Mouse (Mus musculus): ENCODE results near the gene Npepps.
"Not testable (repeated sequence)": the region's sequence is repeated elsewhere in the genome, so short reads cannot be mapped to it uniquely, and the experiment has no call there.

Npepps gene

DNA sequence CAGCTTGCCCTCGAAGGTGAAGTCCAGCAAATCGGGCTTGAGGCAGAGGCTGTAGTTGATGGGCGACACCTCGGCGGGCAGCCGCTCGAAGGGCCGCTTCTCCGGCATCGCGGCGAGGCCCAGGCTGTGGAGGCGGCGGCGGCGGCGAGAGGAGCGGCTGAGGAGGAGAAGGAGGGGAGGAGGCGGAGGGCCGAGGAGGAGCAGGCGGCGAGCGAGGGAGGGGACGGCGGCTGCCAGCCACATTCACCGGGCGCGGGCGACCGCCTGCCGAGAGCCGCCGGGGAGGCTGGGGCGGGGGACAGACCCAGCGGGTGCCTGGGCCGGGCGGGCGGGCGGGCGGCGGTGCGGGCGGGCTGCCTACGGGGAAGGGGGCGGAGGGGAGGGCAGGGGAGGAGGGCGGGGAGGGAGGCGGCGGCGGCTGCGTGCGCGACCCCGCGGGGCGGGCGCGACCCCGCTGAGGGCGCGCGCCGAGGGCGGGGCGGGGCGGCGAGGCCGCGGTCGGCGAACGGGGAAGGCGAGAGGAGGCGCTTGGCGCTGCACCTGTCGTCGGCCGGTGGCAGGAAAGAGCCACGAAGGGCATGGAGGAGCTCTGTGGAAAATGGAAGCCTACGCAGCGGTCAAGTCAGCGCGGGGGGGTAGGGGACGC, at the start of gene Npepps:
Gene Npepps, minus strand, starts transcription at position 423 of the 646 bp plus-strand sequence.
- DNase-seq (ENCODE audit: low read depth, low spot score) = peak; percentile 54

DNA sequence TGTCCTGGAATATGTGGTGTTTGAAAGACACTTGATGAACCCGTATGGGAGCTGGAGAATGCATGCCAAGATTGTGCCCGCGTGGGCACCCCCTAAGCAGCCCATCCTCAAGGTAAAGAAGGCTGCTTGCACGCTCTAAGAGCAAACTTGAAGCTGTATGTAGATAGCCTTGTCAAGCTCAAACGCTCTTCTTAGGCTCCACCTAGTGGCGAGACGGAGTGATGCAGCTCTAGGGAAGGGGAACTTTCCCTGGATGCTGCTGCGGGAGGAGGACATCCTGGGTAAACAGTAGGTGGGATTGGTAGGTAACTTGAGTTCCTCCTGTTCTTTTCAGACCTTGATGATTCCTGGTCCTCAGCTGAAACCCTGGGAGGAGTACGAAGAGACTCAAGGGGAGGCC, 47.7 kb upstream of the Npepps start:
- peak; percentile 59 for DNase-seq (ENCODE audit: low read depth, low spot score)

DNA sequence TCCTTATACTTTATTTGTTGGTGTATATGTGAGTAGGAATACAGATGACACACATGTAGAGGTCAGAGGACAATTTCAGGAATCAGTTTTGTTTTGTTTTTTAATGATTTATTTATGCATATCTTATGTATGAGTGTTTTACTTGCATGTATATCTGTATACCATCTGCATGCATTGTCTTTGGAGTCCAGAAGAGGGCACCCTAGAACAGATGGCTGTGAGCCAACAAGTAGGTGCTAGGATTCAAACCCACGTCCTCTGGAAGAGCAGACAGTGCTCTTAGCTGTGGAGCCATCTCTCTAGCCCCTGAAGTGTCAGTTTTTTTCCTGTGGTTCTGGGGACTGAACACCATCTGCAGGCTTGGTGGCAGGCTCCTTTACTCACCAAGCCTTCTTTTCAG, 44.8 kb upstream of the Npepps start:
- DNase-seq (ENCODE audit: low read depth, low spot score) = no peak

DNA sequence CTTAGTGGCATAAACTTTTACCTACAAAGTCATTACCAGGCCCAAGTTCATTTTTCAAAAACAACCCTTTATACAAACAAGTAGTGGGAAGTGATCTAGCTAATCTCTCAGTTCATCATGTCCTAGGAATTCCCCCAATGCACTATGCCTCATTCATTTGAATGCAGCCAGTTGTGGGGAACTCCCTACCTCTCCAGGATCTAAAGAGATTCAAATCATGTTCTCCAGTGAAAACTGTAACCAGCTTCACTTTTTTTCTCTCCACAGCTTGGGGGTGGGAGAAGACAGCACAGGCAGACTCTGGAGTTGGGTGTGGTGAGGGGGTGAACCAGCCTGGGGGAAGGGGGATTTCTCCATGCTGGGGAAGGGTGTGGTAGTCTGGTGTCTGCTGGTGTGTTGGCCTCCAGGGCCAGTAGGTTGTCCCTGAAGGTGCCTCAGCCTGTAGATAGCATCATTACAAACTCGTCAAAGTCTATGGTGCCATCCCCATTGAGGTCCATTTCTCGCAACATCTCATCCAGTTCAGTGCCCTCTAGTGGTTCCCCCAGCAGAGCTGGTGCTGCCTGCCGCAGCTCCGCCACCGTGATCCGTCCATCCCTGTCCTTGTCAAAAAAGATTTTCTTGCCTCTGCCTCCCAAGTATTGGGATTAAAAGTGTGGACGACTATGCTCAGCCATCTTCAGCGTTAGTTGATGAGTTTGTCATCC, 41.6 kb upstream of the Npepps start:
- DNase-seq (ENCODE audit: low read depth, low spot score) = not testable (repeated sequence)

DNA sequence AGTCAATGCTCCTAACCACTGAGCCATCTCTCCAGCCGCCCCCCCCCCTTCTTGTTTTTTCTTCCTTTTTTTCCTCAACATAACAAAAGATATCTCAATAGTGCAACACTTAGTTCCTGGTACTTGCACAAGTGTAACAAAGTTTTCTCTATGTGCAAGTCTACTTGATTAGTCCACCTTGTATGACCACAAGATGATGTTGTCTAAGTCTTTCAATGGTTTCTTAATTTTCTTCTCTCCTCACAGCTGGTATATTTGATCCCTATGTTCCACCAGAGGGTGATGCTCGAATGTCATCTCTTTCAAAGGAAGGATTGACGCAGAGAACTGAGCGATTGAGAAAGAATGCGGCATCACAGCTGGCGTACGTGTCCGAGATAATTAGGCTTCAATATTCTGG, 40.8 kb upstream of the Npepps start:
- no peak for DNase-seq (ENCODE audit: low read depth, low spot score)

DNA sequence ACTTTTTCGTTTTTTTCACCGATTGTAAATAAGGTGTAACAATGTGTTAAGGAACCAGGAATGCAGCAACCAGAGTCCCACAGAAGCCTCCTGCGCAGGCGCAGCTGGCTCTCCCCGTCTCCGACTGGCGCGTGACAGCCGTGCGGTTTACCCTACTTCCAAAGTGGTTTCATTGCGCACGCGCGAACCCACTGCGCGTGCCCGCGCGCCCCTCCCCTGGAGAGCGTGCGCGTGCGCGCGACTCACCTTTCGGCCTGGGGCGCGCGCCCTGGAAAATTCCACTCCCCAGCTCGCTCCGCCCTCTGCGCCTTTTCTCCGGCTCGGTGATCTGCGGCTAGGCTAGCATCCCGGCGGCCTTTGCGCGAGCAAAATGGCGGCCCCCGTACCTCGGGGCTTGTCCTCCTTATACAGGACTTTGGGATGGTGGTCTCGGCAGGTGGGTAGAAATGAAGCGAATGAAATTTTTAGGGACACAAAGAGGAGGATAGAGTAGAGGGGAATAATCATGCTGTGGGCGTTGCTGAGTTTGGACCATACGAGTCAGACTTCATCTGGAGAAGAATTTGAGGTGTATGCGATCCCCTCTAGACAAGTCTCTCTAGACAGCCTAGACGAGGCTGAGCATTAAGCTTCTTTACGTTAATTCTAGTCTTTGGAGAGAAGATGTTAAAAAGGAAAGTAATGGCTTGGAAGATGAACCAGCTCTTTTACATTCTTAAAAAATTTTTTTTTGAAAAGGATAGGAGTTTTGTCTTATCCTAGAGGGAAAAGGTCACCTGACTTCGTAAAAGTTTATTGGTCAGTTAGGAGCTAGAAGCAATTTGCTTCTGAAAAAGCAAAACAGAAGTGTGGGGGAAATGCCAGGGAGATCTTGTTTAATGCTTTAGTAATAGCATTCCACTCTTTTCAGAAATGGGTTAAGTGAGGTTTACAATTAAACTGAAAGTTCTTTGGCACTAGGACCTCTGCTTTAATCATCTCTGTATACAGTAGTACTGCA, 35.4 kb upstream of the Npepps start, which contains the start of gene Mrpl45:
Gene Mrpl45, plus strand, starts transcription at position 213 of the 1,000 bp plus-strand sequence.
- DNase-seq (ENCODE audit: low read depth, low spot score) = peak; percentile 100

DNA sequence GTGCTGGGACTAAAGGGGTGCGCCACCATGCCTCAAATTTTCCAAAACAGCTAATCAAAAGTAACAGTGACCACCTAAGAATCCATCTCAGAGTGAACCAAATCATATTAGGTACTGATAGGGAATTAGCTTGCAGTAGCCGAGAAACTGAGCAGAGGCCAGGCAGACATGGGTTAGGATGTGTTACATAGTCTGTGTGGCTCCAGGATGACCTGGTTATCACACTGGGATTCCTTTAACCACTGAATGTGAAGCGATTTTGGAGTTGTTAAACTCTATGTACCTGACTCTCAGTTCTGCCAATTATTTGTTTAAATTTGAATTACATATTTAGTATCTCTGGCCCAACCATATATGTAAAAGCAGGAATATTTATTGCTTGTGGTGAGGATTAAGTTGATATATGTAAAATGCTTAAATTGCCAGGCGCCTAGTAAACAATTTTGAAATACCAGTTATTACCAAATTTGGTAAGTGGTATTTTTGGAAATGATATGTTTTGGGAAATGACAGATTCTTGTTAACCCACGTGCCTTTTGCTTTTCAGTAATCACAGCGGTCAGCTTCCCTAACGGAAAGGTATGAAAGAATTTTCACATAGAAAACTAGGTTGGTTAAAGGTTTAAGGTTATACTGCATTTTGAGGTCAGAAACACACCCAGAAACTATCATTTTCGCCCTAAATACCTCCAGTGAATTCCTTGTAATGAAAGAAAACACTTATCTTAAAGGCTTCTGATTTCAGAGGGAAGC, 34.5 kb upstream of the Npepps start:
- no peak for DNase-seq (ENCODE audit: low read depth, low spot score)

DNA sequence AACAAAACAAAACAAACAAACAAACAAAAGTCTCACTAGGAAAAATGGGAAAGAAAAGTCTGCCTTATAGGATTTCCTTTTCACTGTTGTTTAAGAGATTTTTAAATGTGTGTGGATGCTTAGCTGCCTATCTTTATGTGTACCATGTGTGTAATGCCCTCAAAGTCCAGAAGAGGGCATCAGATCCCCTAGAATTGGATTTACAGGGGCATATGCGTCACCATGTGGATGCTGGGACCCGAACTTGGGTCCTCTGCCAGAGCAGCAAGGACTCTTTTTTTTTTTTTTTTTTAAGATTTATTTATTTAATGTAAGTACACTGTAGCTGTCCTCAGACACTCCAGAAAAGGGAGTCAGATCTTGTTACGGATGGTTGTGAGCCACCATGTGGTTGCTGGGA, 33.7 kb upstream of the Npepps start:
- DNase-seq (ENCODE audit: low read depth, low spot score) = no peak

DNA sequence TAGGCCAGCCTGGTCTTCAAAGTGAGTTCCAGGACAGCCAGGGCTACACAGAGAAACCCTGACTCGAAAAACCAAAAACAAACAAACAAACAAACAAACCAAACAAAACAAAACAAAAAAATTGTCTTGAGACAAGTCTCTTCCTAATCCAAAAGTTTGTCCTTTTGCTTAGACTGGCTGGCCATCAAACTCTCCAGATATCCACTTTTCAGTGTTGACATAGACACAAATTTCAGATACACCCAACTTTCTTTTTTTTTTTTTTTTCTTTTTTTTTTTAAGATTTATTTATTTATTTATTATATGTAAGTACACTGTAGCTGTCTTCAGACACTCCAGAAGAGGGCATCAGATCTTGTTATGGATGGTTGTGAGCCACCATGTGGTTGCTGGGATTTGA, 32.4 kb upstream of the Npepps start:
- DNase-seq (ENCODE audit: low read depth, low spot score) = not testable (repeated sequence)

DNA sequence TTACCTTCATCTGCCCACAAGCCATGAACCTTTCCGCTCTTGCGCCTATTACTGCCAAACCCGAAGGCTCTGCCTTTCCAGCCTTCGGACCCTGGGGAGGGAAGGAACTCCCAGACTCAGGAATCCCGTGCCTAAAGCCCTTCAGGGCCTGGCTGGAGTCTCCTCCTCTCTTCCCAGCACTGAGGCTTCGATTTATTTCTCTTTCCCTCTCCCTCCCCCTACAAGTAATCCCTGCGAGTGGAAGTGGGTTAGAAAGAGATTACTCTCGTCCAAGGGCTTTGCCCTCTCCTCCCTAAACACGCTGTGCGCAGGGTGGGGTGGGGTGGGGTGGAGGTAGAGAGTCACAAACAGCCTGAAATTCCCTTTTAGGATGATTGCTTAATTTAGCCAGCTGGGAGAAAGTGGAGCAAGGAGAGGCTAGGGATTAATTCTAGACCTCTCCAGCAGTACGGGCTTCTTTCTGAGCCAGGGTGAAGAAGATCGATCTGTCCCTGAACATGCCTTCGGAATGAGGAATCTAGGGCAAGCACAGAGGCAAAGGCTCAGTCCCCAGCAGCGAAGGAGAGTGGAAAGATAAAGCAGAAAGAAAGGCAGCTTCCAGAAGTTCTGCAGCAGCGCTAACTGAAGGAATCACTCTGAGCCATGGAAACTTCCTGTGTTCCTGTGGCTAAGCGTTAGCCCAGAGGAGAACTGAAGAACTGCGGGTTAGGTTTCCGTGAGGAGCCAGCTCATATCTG, 30.6 kb upstream of the Npepps start:
- peak; percentile 34 for DNase-seq (ENCODE audit: low read depth, low spot score)

DNA sequence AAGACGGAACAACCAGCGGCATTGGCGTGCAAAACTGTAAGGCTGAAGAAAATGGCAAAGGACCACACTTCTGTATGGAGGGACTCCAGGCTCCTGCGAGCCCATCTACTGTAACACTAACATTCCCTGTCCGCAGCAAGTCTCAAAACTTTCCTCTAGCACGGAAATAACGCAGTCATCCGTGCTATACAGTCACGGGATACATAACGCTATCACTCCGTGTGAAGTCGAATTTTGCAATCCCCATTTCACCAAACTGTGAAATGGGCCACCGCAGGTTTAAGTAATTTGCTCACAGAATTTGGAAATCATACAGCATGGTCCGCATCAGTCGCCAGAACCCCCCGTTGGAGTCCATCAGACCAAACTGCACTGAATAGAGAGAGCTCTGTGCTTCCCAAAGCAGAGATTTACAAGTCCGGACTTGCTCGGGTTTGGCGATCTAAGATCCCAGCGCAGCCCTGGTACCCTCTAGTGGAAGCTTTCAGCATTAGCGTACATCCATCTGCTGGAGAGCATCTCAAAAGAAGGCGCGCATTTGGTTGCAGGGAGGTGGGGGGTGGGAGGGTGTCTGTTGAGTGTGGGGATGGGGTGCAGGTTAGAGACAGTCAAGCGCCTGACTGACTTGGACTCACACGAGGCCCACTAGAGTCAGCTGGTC, 29.6 kb upstream of the Npepps start:
- peak; percentile 70 for DNase-seq (ENCODE audit: low read depth, low spot score)

DNA sequence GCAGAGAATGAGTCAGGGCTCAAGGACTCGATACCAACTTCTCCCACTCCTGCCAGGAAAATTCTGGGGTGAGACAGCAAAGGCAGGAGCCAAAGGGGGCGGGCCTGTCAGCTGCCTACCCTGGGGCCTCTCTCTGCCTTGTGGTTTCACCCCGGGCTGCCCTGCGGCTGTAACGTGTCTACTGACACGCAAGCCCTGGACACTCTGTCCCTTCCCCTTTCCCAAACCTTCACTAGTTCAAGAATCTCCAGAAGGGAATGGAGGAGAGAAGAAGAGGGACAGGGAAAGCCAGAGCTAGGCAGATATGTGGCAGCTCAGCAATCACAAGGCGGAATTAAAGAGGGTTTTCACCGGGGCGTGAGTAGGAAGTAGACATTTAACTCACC, 29.0 kb upstream of the Npepps start:
- no peak for DNase-seq (ENCODE audit: low read depth, low spot score)

DNA sequence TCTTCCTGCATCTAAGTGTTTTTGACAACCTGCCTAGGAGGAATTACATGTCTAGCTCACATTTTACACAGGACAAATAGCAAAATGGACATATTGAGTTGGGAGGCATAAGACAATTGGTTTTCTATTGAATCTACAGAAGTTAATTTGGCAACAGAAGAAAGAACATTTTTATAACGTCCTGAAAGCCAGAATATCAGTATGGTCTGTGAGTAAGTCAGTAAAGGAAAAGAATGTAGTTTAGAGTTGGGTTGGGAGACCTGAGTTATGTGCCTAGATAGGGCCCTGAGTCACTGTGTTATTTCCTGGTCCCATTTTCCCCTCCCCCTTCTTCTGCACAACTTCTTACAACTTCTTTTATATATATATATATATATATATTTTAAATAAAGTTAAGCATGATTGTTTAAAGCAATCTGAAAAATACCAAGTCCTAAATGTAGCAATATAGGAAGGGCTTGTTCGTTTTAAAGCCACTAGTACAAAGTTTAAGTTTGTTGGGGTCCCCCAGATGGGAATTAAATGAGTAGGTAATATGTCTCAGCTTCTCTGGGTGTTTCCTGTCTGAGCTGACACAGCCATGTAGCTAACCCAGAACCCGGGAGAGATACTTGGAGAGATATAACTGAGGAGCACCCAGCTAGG, 28.5 kb upstream of the Npepps start:
- DNase-seq (ENCODE audit: low read depth, low spot score) = no peak

DNA sequence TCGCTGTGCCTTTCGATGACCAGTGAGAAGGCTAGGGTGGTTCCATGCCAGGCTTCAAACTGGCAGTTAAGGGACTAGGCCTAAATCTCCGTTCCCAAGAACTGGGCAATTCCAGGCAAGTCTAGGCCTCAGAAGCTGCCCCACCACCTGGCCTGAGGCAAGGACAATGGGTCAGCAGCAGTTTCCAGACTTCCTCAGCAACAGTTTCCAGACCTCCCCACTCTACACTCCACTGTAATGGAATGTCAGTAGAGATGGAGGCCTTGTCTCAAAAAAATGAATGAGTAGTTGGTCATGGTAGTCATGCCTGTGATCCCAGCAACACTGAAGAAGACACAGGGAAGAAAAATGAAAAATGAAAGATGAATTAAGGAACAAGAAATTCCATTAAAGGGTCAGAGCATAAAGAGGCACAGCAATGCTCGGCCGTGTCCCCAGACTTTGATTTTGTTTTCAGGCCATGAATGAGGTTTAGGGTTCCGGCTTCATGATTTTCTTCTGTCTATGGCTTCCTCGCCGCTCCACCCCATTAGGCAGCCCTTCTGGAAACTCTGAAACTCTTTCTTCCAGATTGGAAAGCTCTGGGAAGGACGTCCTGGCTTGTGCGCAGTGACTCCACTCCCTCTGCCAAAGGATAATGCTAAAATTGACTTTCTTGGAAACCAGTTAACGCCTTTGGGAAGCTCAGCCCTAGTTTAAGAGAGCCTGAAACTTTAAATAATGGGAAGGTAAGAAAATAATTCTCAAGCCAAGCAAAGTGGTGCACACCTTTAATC, 27.0 kb upstream of the Npepps start:
- DNase-seq (ENCODE audit: low read depth, low spot score) = no peak

DNA sequence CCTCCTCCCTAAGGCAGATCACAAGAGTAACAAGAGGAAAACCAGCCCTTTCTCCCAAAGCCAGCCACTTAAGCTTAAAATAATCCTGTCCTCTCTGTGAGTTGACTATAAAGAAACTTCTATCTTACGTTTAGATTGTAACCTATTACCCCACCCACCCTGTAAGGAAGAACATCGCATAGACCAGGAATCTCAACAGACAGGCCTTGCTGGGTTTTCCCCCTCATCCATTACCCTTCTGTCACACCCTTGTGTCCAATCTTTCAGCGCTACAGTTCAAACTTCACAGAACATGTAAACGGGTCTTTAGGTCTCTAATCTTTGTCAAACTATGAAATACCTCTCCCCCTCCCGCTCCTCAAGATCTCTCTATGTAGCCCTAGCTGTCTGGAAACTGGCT, 24.2 kb upstream of the Npepps start:
- no peak for DNase-seq (ENCODE audit: low read depth, low spot score)

DNA sequence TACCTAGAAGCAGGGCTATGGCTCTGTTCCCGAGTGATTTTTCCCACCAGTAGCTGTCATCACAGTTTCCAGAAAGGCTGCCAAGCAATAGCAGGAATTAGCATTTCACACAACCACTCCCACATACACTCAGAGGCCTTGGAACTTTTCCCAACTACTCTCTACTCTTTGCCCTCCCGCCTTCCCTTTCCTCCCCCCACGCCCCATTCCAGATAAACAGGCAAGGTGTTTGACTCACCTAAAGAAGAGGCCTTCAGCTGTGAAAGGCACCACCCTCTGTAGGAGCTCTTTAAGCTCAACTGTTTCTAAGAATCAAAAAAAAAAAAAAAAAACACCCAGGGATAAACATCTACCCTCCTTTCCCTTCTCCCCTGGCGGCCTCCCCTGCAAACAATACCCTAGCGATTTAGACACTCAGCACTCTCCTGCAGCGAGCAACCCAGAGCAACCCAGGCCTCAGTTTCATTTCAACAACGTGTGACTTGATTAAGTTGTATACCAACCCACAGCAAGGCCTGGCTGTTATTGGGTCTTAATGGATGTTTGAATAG, 21.9 kb upstream of the Npepps start:
- no peak for DNase-seq (ENCODE audit: low read depth, low spot score)

DNA sequence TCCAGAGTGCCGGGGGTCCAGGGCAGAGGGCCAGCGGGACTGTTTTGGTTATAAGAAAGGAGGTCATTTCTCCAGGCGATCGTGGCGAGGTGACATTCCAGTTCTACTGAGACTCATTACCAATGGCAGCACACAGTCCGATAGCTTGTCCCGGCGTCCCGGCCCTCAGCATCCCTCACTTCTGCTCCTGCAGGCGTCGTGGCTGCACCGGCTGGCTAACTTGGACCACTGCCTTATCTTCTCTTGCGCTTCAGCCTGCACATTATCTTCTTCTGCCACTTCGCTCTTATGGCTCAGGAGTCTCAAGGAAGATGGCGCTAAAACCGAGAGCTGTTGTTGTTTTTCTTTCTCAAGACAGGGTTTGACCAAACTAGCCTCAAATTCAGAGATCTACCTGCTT, 21.0 kb upstream of the Npepps start:
- DNase-seq (ENCODE audit: low read depth, low spot score) = no peak

DNA sequence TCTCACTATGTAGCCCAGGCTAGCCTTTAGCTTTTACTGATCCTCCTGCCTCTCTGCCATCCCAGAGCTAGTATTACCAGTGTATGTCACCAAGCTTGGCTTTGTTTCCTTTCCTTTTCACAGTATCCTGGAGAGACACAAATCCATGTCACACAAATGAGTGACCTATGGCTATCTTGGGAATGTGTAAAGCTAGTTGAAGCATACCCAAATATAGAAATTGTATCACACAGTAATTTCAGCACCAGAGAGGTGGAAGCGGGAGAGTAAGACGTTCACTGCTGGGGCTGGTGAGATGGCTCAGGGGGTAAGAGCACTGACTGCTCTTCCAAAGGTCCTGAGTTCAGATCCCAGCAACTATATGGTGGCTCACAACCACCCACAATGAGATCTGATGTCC, 19.5 kb upstream of the Npepps start:
- DNase-seq (ENCODE audit: low read depth, low spot score) = no peak

DNA sequence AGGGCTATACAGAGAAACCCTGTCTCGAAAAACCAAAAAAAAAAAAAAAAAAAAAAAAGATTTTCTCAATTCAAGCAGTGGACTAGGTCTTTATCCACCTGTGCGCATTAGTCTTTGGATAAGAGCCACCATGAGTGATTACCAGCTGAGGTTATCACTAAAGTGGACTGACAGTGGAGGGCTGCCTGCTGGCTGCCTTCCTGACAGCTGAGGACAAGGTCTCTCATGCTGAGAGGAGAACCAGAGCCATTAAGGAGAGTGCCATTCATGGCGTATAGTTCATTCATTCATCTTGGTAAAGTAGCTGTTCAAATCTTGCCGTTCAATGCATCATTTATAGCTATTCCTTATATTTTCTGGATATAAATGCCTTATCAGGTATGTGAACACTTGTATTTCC, 16.1 kb upstream of the Npepps start:
- no peak for DNase-seq (ENCODE audit: low read depth, low spot score)

All from embryo, embryonic 11.5 days (tissue).